Mouse (Mus musculus) kidney, postnatal 4 days (tissue): ENCODE measurements around the gene Vmn1r124.
"Not testable (repeated sequence)": the region's sequence is repeated elsewhere in the genome, so short reads cannot be mapped to it uniquely, and the experiment has no call there.

Experiments used
- DNase-seq, 2 experiments: peaks; one replicate each; pipeline ENCODE4 v3.0.0; 2021; ENCODE audit warnings: mixed read lengths in 2 of 2

The Vmn1r124 gene

GRCm38 (mm10) chr7:21260517-21260916 lies at the start of gene Vmn1r124:
Gene Vmn1r124, minus strand, starts transcription at chr7:21260617.
- DNase-seq: not testable (repeated sequence)

- not testable (repeated sequence) for DNase-seq
Observed at GRCm38 (mm10) chr7:21301367-21301766, 41.0 kb upstream of the Vmn1r124 start, which contains the start of gene Vmn1r126. Gene Vmn1r126, minus strand, starts transcription at chr7:21301467.

- DNase-seq: not testable (repeated sequence)
Observed at GRCm38 (mm10) chr7:21271879-21272278, 11.5 kb upstream of the Vmn1r124 start, which contains the start of gene Vmn1r125. Gene Vmn1r125, plus strand, starts transcription at chr7:21272179.
